Mouse (Mus musculus) T-helper 2 cell (primary cell): ENCODE data around the gene Dscaml1.

Experiments
- in situ Hi-C: fragments of 300-600 bp; cut with MboI, MseI; formaldehyde crosslinking; loops from one replicate; pipeline ENCODE4 v1.15.1; 2025; ENCODE audit warnings: high pct_unique_total_duplicates

The Dscaml1 gene

DNA sequence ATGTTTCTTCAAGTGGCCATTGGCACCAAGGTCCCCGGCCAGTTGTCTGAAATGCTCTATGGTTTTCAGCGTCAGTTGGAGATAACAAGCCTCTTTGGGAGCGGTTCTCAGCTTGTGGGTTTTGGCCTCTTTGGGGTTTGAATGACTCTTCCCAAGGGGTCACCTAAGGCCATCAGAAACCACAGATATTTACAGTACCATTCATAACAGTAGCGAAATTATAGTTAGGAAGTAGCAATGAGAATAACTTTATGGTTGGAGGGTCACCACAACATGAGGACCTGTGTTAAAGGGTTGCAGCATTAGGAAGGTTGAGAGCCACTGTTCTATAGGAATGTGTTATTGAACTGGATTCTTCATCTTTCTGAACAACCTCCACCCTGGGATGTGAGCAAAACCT lies 24.9 kb downstream of the Dscaml1 start:
- in situ Hi-C loops = no loop called here

DNA sequence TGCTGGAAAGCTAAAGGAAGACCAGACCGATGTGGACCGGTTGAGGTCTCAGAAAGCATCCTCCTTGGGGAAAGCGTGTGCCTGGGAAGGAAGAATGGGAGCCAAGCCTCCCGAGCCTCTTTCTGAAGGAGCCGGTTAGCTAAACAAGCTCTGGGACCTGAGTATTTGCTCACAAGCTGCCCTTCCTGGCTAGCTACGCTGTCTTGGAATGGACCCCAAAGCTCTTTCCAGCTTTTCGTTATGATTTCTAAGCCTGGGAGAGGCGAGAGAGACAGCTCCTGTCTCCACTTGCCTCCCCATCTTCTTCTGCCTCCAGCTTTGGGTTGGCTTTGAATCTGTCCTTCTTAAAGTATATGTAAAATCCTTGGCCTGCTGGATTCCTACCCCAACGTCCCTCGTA lies 27.6 kb downstream of the Dscaml1 start:
- in situ Hi-C loops = no loop called here

DNA sequence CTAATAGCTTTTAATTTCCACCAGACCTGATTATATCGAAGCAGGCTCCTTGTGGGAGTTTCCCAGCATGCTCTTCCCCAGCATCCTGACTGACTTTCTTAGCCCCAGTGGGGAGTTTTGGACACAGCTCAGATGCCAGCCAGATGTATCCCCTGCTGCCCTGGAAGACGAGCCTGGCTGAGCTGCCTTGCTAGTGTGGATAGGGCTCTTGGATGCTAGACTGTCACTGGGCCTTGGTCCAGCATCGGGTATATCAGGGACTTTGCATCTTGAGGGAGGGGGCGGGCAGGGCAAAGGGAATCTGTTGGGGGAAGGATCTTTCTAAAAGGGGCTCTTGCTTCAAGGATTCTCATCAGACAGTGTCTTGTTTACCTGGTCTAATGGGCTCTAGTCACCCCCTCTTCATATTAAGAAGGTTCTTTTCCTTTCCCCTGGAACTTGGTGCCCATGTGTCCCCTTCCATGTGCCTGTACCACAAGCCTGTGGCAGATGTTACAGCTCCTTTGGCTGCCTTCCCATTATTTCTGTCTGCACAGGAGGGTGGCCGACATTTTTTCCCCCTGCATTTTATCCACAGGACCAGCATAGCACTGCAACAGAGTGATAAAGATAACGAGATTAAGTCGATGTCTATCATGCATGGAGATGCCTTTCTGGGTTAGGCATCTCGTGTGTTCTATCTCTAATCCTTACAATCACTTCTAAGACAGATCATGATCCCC lies 28.6 kb downstream of the Dscaml1 start:
- in situ Hi-C loops = no loop called here

- in situ Hi-C loops = no loop called here
Observed at GRCm38 (mm10) chr9:45457200-45457599, 30.8 kb downstream of the Dscaml1 start.

DNA sequence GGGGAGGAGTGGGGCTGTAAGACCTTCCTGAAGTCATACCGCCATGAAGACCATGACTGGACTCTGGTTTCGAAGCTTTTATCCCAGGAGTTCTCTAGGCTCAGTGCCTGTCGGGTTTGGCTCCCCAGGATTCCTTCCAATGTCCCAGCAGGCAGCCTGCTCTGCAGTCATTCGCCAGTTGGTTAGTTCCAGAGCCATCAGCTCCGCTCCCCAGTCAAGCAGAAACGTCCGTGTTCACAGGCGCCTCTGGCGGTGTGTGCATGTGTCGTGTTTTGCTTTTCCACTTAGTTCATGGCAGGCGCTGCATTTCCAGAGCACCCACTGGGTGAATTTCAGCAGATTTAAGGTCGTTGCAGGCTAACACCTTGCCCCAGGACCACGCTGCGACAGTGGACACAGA lies 31.9 kb downstream of the Dscaml1 start:
- in situ Hi-C loops = no loop called here

GRCm38 (mm10) chr9:45465396-45466019 lies 39.1 kb downstream of the Dscaml1 start:
- in situ Hi-C loops = no loop called here

DNA sequence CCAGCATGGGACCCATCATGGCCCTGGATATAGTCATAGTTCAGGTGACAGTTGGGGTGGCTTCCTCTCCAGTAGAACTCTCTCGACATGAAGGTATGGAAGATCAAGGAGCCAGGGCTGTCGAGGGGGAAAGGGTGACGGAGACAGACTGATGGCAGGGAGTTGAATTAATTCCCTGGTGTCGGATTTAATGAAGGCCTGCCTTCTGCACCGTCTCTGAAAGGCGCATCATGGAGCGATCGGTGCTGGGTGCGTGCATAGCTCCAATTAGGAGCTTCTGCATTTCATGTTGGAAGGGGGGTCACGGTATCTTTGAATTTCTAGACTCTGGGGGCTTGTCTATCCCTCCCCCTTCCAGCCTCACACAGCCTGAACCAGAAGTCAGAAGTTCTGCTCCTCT lies 41.8 kb downstream of the Dscaml1 start:
- in situ Hi-C loops = no loop called here

GRCm38 (mm10) chr9:45470746-45471471 lies 44.5 kb downstream of the Dscaml1 start:
- in situ Hi-C loops = no loop called here

DNA sequence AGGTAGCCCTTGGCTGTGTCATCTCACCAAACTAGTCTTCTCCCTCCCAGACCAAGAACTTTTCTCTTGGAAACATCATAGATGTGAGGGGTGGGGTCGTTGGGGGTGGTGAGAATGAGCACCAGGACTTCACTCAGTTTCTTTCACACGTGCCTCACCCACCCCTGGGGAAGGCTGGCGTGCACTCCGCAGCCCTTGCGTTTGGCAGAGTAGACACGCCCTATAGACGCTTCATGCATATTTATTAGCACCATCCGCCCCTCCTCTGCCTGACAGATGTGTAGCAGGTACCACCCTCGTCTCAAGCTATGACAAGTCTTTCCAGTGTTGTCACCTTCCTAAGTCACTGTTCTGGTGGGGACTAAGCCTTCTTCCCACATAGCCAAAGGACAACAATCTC lies 45.3 kb downstream of the Dscaml1 start:
- in situ Hi-C loops = no loop called here

DNA sequence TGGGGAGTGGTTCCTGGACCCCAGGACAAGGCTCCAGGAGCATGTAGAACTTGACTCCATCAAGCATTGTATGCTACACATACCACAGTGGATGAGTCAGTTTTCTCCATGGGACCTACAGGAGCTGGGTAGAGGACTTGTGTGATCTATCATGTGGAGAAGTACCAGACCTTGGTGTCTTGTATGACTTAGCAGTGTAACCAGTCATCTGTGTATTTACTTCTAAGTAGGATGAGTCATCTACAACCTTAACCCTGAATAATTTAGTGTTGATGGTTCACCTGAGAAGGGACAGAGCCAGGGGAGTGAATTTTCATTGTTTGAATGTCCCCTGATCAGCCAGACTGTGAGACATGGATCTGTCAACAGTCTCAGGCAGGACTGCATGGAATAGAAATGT lies 48.4 kb downstream of the Dscaml1 start:
- in situ Hi-C loops = no loop called here

DNA sequence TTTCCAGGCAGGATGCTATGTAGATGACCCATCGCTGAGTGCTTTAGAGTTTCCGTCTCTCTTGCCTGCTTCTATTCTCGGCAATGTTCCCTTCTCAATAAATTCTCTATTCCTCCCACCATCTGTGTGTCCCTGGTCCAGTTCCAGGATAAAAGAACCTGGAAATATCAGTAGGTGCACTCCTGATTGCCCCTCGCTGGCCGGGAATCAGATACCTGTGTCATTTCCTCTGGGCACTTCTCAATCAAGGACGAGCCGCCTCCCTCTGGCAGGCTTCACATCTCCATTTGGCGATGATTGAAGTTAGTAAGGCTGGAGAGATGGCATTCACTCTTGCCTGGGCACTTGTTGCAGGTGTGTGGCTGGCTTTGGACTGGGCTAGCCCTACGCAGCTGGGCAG lies 54.5 kb downstream of the Dscaml1 start:
- in situ Hi-C loops = no loop called here

DNA sequence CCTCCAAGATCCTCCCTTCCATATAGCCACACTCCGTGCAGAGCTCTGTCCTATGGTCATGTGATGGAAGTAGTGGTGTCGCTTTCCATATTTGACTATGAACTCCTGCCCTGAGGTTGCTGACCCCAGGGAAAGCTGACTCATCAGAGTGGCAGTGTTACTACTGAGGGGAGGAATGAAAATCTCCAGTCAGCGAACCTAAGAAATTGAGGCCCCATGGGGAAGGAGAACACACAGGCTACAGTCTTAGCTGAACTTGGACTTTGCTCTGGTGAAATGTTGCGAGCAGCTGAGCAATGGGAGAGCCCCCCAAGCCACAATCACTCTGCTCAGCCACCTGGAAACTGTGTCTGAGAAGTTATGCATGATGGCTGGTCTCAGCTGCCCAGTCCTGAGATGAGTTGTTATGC lies 60.2 kb downstream of the Dscaml1 start:
- in situ Hi-C loops = no loop called here

- in situ Hi-C loops = no loop called here
Observed at GRCm38 (mm10) chr9:45487179-45487801, 60.9 kb downstream of the Dscaml1 start.

- in situ Hi-C loops = no loop called here
Observed at GRCm38 (mm10) chr9:45490899-45491298, 64.5 kb downstream of the Dscaml1 start.

DNA sequence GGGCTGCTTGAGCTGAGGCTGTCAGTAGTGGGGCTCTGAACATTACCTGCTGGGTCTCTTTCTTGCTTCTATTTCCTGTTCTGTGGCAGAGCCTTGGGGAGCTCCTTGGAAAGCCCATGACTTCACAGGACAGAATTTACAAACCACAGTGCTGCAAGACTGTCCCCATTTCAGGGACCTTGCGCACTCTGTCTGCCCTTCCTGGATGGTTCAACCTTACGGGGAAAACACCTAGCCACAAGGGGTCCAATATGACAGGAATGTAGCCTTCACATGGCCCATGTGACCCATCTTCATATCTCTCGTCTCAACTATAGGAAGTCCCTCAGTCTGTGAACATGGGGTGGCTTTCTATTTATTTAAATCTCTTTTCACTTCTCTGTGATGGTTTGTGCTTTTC lies 68.5 kb downstream of the Dscaml1 start:
- in situ Hi-C loops = no loop called here

DNA sequence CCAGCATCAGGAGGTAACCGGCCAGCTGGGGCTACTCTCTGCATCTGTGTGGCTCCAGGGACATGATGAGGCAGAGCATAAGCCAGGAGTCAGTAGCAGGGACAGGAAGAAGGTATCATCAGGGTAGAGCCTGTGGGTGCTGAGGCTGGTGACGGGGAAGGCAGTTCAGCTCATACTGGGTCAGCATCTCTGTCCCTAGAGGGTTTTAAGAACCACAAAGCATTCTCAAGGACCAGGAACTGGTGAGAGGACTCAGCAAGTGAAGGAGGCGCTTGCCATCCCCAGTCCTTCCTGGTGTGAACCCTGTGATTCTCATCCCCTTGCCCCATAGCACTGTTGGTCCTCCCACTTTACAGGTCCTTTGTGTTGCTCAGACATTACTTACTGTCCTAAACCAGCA lies 69.9 kb downstream of the Dscaml1 start:
- in situ Hi-C loops = no loop called here

GRCm38 (mm10) chr9:45496944-45497343 lies 70.5 kb downstream of the Dscaml1 start:
- in situ Hi-C loops = no loop called here

DNA sequence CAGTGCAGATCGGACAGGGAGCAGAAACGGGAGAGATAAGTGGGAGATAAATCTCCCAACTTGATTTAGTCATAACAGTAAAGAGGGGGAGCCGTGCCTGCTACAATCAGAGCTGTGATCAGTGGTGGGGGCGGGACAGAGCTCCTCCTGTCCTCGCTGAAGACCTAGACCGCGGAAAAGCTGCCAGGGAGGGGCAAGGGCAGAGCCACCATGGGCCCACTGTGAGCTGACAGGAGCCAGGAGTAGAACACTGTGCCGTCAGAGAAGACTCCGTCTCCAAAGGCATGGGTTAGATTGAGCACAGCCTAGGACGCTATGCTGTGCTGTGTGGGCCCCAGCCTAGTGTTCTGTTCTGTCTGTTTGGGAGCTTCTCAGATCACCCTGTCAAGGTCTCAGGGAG lies 72.8 kb downstream of the Dscaml1 start:
- in situ Hi-C loops = no loop called here

DNA sequence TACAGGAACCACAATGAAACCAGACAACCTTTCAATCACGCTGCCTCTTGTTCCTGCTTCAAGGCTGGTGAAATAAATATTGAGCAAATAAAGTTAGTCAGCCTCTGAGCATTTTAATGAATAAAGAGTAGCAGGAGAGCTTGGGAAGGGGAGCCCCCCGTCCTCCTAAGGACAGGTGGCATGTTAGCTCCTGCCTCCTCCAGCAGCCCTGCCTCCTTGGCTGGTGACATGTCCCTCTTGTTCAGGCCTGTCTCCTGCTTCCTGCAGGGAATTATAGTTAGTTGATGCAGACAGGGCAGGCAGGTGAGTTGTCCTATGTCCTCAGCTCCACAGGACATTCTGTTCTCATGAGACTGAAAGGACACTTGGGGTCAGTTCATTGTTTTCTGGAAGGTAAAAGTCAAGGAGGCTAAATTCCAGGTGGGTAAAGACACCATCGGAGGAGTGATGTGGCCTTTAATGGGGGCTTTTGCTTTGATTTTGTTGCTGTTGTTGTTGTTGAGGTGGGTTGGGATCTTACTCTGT lies 73.7 kb downstream of the Dscaml1 start:
- in situ Hi-C loops = no loop called here

GRCm38 (mm10) chr9:45501295-45501927 lies 75.0 kb downstream of the Dscaml1 start:
- in situ Hi-C loops = no loop called here

GRCm38 (mm10) chr9:45501963-45502641 lies 75.7 kb downstream of the Dscaml1 start:
- in situ Hi-C loops = no loop called here
